Mouse (Mus musculus) urinary bladder, postnatal 4 days (tissue): ENCODE measurements at regions not wholly inside any gene's neighbourhood (a gene's known extent, or its start where the extent isn't known, plus 50 kb on each side); places are given as distances from the start of the nearest gene placed in this dataset.

Source experiments
- DNase-seq, 2 experiments: peaks; one replicate each; pipeline ENCODE4 v3.0.0; 2021 to 2022; ENCODE audit warnings: low spot score in 2 of 2

DNA sequence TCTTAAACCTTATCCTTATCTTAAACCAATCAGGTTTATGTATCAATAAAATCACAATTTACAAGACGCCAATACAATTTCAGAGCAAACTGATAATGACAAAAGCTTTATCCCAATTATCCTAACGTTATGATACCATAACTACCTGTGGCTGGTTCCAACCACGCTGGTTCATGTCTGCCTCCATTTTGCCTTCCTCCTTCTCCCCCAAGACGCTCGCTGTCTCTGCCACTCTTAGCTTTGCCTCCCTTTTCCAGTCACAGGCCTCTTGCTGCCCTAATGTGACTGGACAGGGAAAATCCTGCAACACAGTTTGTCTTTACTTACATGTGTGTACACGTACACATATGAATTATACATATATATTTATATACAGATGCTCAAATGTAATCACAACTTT, 101.3 kb upstream of the Cpm start:
- DNase-seq, result no peak

DNA sequence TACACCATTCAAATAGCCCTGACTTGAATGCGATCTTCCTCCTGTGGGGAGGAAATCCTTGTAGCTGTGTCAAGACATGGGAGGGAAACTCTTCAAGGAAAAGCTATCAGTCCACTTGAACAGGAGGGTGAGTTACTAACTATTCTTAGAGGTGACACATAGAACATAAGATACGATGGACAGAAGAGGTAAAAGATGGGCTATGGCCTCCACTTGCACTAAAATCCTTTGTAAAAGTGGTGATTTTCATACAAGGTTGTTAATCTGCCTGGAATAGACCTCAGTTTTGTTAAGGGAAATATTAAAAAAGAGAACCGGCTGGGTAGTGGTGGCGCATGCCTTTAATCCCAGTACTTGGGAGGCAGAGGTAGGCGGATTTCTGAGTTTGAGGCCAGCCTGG, 102.1 kb upstream of the Cpm start:
- no peak for DNase-seq

DNA sequence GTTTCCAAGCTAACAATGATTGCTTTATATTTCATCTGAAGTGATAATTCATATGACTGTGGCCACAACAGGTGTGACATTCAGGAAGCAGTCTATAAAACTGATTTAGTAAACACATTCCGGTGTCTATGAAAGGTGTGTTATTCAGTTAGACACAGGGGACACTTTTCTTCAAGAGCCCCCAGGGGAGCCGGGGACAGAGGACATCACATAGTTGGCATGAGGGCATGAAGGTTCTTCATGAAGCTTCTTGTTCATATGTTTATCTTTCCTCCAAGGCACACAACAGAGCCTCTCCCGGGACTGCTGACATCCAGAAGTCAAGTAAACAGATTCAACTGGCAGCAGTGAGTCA, 102.5 kb upstream of the Cpm start:
- DNase-seq, result no peak

DNA sequence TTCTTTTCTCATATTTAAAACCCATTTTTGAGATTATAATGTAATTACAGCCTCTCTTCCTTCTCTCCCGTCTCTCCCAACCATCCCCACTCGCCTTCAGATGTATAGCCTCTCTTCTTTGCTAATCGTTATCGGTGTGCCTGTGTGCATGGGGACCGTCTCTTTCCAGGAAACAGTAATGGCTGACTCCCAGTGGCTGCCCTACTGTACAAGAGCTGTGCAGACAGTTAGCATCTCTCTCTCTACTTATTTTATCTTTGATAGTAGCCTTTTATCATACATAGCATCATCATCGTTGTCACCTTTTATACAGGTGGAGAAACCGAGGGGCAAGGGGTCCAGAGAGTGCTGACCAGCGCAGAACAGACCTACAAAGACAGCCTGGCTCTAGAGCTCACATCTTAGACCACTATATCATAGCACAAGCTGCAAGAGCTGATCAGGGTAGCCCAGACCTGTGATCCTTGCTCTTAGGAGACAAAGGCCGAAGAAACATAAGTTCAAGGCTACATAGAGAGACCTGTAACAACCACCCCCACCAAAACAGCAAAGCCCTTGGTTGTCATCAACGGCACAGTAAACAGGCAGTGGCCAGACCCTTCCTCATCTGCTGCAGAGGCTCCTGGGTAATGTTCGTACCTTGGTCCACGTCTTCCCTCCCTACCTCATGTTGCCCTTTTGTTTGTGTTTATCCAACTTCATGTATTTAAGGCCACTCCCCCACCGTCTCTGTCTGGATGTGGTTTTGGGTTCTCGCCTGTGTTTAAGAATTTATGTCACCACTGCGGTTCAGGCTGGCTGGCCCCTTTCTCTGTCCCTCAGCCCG, 103.1 kb upstream of the Cpm start:
- DNase-seq, result no peak

DNA sequence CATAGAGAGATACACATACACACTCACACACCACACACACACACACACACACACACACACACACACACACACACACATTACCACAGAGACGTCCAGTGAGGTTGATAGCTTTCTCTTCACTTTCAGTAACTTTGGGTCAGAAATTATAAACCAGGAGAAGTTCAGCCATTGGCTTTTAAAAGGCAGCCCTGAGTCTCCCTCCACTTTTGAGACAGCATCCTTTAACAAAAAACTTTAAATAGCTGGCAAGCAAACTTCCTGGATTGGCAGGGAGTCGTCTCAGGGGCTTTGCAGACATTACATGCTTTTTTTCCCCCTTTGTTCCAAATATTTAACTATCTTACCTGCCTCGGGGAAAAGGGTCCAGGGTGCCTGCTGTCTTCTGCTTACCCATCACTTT, 103.7 kb upstream of the Cpm start:
- DNase-seq, result no peak

DNA sequence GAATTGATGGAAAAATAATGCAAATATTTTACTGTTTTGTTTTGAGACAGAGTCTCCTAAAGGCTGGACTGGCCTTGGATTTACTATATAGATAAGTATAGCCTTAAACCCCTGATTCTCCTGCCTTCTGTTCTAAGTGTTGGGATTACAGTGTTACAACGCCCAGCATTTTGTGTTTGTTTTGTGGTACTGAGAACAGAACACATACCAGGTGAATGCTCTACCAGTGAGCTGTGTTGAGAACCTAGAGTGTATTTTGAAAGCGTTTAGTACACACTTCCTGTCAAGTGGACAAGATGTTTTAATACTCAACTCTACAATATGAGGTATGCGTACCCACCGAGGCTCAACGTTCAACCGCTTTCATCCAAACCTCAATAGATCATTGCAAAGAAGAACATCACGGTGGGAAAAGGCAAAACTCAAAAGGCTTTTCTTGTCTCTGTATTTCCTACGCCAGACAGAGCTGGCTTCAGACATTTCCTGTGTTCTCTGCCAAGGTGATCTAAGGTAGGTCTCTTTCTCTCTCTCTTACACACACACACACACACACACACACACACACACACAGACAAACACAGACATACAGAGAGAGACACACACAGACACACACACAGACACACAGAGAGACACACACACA, 104.3 kb upstream of the Cpm start:
- DNase-seq, result no peak

DNA sequence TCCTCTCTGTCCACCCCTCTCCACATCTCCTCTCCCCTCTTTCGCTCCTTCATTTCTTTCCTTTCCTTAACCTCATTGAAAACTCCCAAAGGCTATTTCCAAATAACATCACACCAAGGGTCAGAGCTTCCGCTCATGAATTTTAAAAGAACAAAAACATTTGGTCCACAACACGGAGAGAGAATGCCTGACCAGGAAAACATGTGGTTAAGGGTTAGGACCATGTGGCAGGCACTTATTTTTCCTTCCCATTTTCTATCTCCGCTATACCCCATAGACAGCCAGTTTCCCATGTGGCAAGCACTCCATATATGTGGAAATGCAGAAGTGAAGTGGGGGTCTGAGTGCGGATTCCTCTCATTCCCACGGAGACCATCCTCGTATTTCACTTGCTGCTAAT, 105.2 kb upstream of the Cpm start:
- DNase-seq, result no peak

DNA sequence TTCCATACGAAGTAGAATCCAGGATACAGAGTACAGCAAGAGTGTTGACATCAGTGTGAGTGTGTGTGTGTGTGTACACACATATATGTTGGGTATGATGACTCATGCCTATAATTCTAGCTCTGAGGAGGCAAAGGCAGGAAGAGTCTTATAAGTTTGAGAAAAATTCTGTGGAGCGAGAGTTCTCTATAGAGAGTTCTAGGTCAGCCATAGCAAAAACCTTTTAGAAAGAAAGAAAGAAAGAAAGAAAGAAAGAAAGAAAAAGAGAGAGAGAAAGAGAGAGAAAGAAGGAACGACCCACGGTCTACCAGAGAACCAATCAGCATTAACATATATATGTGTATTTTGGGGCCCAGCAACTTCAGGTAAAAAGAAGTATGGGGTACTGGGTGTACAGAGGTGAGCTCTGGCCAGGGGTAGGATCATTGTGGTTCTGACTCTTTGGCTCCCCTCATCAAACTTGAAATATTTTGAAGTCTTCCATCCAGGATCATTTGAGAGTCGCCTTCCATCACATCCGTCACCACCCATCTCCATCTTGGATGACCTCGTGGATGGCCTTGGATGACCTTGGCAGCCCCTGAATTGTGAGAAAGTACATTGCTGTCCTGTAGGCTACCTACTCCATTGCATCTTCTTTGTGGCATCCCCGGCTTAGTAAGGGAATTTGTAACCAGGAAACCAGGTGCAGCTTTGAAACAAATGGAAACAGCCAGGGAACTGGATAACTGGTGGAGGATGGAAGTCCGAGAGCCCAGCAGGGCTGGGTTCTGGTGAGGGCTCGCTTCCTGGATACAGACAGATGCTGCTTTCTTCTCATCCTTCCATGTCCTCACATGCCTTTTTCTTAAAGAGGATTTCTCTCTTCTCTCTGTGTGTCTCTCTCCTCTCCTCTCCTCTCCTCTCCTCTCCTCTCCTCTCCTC, 106.1 kb upstream of the Cpm start:
- no peak for DNase-seq

DNA sequence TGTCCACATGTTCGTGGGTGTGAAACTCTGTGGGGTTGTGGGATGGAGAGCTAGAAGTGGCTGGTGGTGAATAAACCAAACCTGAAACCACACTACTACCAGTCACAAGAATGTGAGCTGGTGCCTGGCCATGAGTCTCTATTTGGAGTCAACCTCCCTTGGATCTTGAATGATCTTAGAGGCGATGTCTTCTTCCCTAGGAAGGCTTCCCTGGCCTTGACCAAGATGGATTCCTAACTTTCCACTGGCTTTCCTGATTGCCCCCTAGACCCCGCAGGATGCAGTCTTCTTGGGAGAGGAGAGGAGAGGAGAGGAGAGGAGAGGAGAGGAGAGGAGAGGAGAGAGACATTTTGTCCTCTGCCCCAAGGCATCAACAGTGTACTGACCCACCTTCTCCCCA, 106.9 kb upstream of the Cpm start:
- DNase-seq, result no peak

DNA sequence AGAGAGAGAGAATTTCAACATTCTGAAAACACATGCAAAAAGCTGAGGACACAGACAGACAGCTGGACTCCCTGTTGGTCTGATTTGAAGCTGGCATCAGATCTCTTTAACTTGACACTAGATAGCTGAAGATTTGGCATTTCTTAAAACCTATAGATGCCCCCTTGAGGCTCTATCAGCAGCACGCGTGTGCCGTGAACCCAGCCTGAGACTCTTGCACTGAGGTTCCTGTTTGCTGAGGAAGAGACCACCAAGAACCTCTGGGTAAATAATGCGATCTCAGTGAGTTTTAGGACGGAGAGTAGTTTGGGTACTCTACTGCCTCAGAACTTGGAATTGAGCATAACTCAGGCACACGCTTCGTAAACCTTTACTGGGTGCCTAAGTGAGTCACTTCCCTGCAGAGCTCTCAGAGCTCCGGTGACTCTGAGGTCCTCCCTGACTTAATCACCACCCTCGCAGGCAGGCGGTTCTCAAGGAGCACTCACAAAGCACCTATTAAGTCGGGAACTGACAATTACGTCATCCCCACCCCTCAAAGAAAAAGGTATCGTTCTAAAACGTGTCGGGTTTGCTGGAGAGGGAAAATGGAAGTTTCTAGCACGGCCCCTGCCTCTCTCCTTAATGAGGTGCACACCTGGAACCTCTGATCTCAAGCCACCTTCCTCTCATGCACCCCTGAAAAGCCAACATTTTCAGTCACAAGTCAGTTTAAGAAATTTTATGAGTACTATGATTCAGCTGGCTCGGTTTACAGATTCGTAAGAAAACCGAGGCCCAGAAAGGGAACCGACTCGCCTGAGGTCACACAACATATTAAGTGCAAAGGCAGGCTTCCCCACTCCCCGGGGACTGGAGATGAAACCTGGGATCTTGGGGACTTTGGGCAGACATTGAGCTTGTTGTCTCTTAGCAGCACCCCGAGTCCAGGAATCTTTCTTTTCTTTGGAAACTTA, 107.7 kb upstream of the Cpm start:
- no peak for DNase-seq

DNA sequence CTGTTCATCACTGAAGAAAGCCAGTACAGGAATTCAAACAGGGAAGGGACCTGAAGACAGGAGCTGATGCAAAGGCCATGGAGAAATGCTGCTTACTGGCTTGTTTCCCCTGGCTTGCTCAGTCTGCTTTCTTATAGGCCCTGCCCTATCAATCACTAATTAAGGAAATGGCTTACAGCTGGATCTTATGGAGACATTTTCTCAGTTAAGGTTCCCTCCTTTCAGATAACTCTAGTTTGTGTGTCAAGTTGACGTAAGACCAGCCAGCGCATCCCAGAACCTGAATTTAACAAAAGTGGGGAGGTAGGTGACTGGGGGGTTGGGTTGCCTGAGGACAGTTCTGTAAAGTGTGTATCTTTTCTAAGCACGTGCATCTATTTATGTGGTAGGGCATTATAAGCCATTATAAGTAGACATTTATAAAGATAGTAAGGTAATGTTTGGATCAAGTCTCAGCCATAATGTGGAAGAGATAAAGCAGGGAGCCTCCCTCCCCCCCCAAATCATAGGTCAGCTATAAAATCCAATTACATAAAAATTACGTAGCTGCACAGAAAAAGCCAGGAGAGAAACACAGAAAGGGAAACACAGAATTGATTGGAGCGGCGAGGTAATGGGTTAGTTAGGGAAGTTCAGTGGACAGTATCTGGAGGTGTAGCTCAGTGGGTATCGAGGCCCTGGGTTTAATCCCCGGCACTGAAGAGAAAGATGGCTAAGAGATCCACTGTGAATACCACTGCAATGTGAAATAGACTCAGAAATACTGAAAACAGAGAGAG, 108.6 kb upstream of the Cpm start:
- DNase-seq, result no peak

DNA sequence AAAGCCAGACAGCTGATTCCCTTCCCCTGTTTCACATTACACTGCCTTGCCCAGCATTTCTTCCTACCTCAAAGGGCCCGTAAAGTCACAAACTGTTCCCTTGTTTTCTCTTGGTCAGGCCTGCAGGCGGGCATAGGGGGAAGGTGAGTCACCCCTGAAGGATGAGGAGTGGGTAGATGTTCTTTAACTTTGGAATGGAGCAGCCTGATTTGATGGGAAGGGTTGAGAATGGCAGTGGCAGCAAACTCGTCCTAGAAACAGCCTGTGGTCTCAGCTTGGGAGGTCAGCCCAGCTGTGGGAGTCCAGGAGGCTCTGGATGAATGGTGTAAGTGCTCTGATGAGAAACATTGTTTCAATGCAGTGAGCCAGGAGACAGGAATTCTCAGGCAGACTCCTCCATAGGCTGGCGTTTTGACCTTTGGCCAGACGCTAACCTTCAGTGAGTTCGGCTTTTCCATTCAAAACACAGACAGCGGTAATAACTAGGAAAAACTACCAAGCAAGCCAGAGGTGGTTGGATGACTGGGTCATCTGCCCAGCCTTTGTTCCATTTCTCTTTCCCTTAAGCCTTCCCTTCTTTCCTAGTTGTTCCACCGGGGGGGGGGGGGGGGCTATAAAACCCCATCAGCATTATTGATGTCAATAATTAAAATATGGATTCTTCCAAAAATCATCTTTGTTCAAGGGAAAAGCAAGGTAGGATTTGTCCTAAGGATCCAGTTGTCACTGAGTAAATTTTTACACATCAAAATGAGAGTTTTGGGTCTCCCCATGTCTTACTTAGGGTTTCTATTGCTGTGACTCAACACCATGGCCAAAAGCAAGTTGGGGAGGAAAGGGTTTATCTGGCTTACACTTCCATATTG, 109.4 kb upstream of the Cpm start:
- DNase-seq, result no peak

DNA sequence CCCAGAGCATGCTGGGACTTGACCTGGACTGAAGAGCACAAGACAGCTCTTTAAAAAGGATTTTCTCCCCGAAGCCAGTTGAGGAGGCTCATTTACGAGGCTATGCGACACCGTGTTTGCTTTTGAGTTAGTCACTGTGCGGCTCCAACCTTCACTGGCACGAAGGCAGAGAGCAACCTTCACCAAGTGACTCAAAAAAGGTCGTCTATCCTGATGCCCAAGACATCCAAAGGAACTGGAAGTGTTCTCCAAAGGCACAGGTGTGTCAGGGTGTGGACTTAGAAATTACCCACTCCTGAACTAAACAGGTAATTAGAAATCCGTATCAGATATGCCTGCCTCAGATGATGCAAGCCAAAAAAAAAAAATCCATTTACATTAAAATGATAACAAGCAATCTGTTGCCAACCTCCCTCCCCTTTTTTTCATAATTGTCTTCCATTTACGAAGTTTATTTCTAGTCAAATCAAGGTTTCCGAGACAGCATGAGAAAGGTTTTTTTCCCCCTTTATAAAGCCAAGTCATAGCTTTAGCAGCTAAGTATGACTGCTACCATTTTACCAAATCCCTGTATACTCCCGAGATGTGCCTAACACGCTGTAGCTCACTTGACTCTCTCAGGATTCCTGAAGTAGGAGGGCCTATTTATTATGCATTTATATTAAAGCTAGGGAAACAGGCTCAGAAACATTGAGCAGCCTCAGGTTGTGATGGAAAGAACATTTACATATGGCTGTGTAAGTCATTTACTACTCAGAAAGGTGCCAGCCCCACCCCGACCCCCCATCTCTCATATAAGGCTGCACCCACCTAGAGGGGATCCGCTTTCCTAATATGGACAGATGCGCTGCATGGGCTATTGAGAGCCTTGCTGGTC, 110.3 kb upstream of the Cpm start:
- no peak for DNase-seq

DNA sequence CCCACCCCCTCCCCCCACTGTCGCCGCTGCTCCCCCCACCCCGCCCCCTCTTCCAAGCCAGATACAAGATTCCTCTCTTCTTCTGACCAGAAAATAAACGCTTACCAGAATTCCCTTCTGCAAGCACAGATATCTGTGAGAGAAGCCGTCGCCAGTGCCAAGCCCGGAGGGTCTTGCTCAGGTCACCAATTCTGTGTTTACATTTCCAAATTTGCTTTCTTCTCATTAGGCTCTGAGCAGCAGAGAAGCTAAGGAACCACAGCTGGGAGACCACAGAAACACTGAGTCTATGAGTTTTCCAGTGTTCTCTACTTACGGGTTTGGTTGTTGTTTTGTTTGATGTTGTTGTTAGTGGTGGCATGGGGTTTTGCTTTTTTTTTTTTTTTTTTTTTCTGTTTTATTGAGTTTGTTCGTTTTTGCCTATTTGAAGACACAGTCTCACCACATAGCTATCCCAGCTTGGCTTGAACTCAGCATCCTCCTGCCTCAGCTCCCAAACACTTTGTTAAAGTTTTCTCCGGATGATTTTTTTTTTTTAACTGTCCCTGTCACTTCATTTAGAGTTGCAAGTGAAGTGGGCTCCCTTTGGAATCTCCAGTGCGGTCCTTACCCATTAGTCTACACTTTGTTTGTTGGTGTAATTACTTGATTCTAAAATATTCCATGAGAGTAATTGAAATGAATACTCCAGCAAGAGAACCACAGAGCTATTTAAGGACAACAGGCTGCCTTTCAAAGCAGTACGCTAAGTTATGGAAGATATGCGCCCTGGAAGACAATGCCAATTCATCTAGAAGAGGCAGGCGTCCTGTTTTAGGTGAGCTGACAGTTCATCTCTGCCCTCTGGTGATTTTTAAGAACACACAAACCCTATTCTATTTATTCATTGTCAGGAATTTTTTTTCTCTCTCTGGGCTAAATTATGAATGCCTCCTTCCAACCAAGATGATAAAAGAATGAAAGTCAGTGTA, 111.2 kb upstream of the Cpm start:
- DNase-seq, result no peak

DNA sequence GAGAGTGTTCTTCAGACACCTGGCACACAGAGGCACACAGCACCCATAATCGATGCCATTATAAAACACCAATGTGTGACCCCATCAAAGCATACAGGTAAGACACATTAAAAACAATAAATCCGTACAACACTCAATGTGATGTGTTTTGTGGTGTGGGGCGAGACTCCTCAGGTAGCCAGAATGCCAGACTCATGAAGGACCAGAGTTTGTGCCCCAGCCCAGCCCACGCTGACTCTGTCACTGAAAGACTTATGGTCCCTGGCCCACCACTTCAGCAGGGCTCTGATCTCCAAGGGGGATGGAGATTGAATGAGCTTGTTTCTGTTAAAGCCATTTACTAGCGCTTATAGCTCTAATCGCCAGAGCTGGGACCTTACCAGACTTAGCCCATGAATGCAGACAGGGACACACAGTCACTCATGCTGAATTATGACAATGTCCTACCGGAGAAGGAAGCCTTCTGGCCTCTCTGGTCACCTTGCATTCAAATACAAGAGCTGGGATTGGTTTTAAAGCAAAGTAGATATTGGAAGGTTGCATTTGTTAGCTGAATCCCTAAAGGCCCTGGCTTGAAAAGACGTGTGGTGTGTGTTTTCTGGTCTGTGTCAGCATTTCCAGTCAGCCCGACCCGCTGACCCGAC, 112.1 kb upstream of the Cpm start:
- DNase-seq, result no peak

DNA sequence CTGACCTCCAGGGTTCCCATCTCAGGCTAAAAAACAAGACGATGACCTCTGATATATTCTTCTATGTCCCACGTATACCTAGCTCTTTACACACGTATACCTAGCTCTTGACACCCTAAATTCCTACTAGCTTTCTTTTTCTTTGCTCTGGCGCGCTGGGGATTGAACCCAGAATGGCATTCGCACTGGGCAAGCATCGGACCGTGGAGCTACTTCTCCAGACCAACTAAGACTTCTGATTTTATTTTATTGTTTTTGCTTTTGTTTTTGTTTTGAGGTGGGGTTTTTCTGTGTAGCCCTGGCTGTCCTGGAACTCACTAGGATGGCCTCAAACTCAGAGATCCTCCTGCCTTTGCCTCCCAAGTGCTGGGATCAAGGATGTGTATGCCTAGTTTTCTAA, 112.8 kb upstream of the Cpm start:
- DNase-seq, result no peak
